Mouse (Mus musculus): ENCODE data around the gene Gm12216. TPM values are rescaled to one million over a fixed set of nuclear protein-coding genes. Genes with fewer than 3 reads are reported as not detected.

Gm12216 gene
- polyA plus RNA-seq (2012; rRNA removed), result 0.26 TPM in 1 of 2 replicates, not detected in the other

GRCm38 (mm10) chr11:53858761-53859580 lies at the start of gene Gm12216:
Gene Gm12216, minus strand, starts transcription at chr11:53859256.

GRCm38 (mm10) chr11:53891505-53892451 lies 32.7 kb upstream of the Gm12216 start, which contains the start of gene Slc22a5:
Gene Slc22a5, minus strand, starts transcription at chr11:53891660.

GRCm38 (mm10) chr11:53773087-53773486 lies 86.0 kb downstream of the Gm12216 start, which contains the start of gene Gm17334:
Gene Gm17334, minus strand, starts transcription at chr11:53773187.

GRCm38 (mm10) chr11:53769760-53770124 lies 89.3 kb downstream of the Gm12216 start, which contains the start of gene Irf1:
Gene Irf1, plus strand, starts transcription at chr11:53770014.

Other genes with a start within 250 kb of the Gm12216 start
- 0.11 TPM in 1 of 2 replicates, not detected in the other for gene Il4, start 240.6 kb downstream of the Gm12216 start, polyA plus RNA-seq (2012; rRNA removed)
- not detected in 2 replicates for gene Il13, start 224.6 kb downstream of the Gm12216 start, polyA plus RNA-seq (2012; rRNA removed)
- 11.8 and 12.4 TPM in 2 replicates for gene Rad50, start 151.9 kb downstream of the Gm12216 start, polyA plus RNA-seq (2012; rRNA removed)
- 0.09 TPM in 1 of 2 replicates, not detected in the other for gene Il5, start 138.5 kb downstream of the Gm12216 start, polyA plus RNA-seq (2012; rRNA removed)
- gene Irf1, start 89.2 kb downstream of the Gm12216 start, polyA plus RNA-seq (2012; rRNA removed), result 3.9 and 7.4 TPM in 2 replicates
- 0.09 and 0.10 TPM in 2 replicates for gene Gm17334, start 86.1 kb downstream of the Gm12216 start, polyA plus RNA-seq (2012; rRNA removed)
- gene Slc22a5, start 32.4 kb upstream of the Gm12216 start, polyA plus RNA-seq (2012; rRNA removed), result 5.1 and 9.1 TPM in 2 replicates
- gene Slc22a21, start 121.1 kb upstream of the Gm12216 start, polyA plus RNA-seq (2012; rRNA removed), result 3.4 and 5.7 TPM in 2 replicates
- gene Slc22a4, start 168.8 kb upstream of the Gm12216 start, polyA plus RNA-seq (2012; rRNA removed), result 2.0 and 2.9 TPM in 2 replicates
- 23.1 and 57.1 TPM in 2 replicates for gene Pdlim4, start 209.8 kb upstream of the Gm12216 start, polyA plus RNA-seq (2012; rRNA removed)
- gene P4ha2, start 240.8 kb upstream of the Gm12216 start, polyA plus RNA-seq (2012; rRNA removed), result 19.0 and 26.3 TPM in 2 replicates

Measured in central nervous system, embryonic 11.5 days (tissue).